Mouse (Mus musculus) hindbrain, embryonic 11.5 days (tissue): ENCODE data around the gene Osbpl10. TPM values are rescaled to one million over a fixed set of nuclear protein-coding genes. Genes with fewer than 3 reads are reported as not detected.
"Not testable (repeated sequence)": the region's sequence is repeated elsewhere in the genome, so short reads cannot be mapped to it uniquely, and the experiment has no call there.

Experiments
- ATAC-seq: fragments of 200-750 bp; cut with Nextera tagmentation; 2 replicates; pipeline ENCODE4 v1.8.0; 2017; ENCODE audit warnings: mild to moderate bottlenecking, moderate TSS enrichment, moderate library complexity; ENCODE audit not compliant: low FRiP score
- DNase-seq: peaks from one replicate; pipeline ENCODE4 v3.0.0-alpha.2; 2015; ENCODE audit warnings: low spot score
- H3K27ac ChIP-seq: fragments of 300-500 bp; sonication (generic); 2 replicates; pipeline ENCODE4 v1.5.1; 2014; ENCODE audit warnings: mild to moderate bottlenecking, low read depth, low read length
- H3K27me3 ChIP-seq: fragments of 300-500 bp; sonication (generic); 2 replicates; pipeline ENCODE4 v1.6.1; 2014; ENCODE audit warnings: mild to moderate bottlenecking, low read length, moderate library complexity, mixed read lengths; ENCODE audit not compliant: control insufficient read depth, insufficient read depth
- H3K36me3 ChIP-seq: fragments of 300-500 bp; sonication (generic); 2 replicates; pipeline ENCODE4 v1.6.1; 2014; ENCODE audit warnings: mild to moderate bottlenecking, low read length, moderate library complexity, mixed read lengths; ENCODE audit not compliant: control insufficient read depth, insufficient read depth
- H3K4me1 ChIP-seq: fragments of 300-500 bp; sonication (generic); replicated peaks from 2 replicates; pipeline ENCODE4 v1.6.1; 2014; ENCODE audit warnings: low read length, mixed read lengths; ENCODE audit not compliant: control insufficient read depth, insufficient read depth
- H3K4me2 ChIP-seq: fragments of 300-500 bp; sonication (generic); replicated peaks from 2 replicates; pipeline ENCODE4 v1.6.1; 2014; ENCODE audit warnings: mild to moderate bottlenecking, low read depth, low read length
- H3K4me3 ChIP-seq: fragments of 300-500 bp; sonication (generic); 2 replicates; pipeline ENCODE4 v1.5.1; 2014; ENCODE audit warnings: low read depth, low read length
- H3K9ac ChIP-seq: fragments of 300-500 bp; sonication (generic); 2 replicates; pipeline ENCODE4 v1.6.1; 2014; ENCODE audit warnings: low read depth, low read length
- H3K9me3 ChIP-seq: fragments of 300-500 bp; sonication (generic); 2 replicates; pipeline ENCODE4 v1.6.1; 2016; ENCODE audit warnings: low read length; ENCODE audit not compliant: control insufficient read depth
- WGBS: fragments of 180-500 bp; shearing (Covaris S2); extraction: QIAGEN DNeasy Blood & Tissue Kit; methylation state at CpG from one replicate; pipeline ENCODE4 v1.1.7; 2014; 5-methylcytosine and 5-hydroxymethylcytosine counted together
- polyA plus RNA-seq: library from polyadenylated mRNA; unstranded; fragments of >200 nt; fragmentation: Nextera tagmentation; extraction: Ambion mirVana; gene quantifications from 2 replicates; pipeline ENCODE4 v1.2.1, GENCODE M21; 2014

The Osbpl10 gene
- polyA plus RNA-seq, 1 experiment from 2014 or later, result 1.1 TPM

- Histone ChIP-seq H3K27me3 (no peaks in the 10 kb centered on the region), H3K9me3 (no peaks in the 10 kb centered on the region), H3K4me3 (no peak overlapping the region), H3K4me1 (no peaks in the 10 kb centered on the region), H3K27ac (no peak overlapping the region), H3K36me3 (peaks cover 17% of the 10 kb centered on the region; the same call in 1 of the 2 replicates), H3K9ac (no peak overlapping the region), H3K4me2 (no peak overlapping the region)
- ATAC-seq (no peak), DNase-seq (no peak)
- WGBS, result 93% methylated on average over 6 of the region's 6 CpGs
These were observed 266.7 kb downstream of the Osbpl10 start for GRCm38 (mm10) chr9:115245092-115245491.

GRCm38 (mm10) chr9:115249145-115249544 is 270.8 kb downstream of the Osbpl10 start:
- WGBS, result 88% methylated on average over 5 of the region's 5 CpGs
- Histone ChIP-seq H3K4me3 (no peak overlapping the region), H3K27me3 (no peaks in the 10 kb centered on the region), H3K36me3 (peaks cover 12% of the 10 kb centered on the region), H3K4me2 (no peak overlapping the region), H3K9me3 (no peaks in the 10 kb centered on the region), H3K27ac (no peak overlapping the region), H3K4me1 (no peaks in the 10 kb centered on the region), H3K9ac (no peak overlapping the region)
- DNase-seq (no peak), ATAC-seq (no peak)

- Histone ChIP-seq H3K9me3 (no peaks in the 10 kb centered on the region), H3K9ac (no peak overlapping the region), H3K27me3 (no peaks in the 10 kb centered on the region), H3K27ac (no peak overlapping the region), H3K36me3 (no peaks in the 10 kb centered on the region), H3K4me1 (no peaks in the 10 kb centered on the region), H3K4me2 (no peak overlapping the region), H3K4me3 (no peak overlapping the region)
- 90% methylated on average over 6 of the region's 6 CpGs for WGBS
- no peak for ATAC-seq
- no peak for DNase-seq
These were observed 279.4 kb downstream of the Osbpl10 start for GRCm38 (mm10) chr9:115257733-115258286.

GRCm38 (mm10) chr9:115259866-115260265 is 281.5 kb downstream of the Osbpl10 start:
- H3K36me3 ChIP-seq, result no peaks in the 10 kb centered on the region
- no peak for ATAC-seq

GRCm38 (mm10) chr9:115260464-115260863 is 282.1 kb downstream of the Osbpl10 start:
- 94% methylated on average over 7 of the region's 7 CpGs for WGBS
- no peak overlapping the region for H3K9ac ChIP-seq
- no peaks in the 10 kb centered on the region for H3K36me3 ChIP-seq
- no peaks in the 10 kb centered on the region for H3K4me1 ChIP-seq
- ATAC-seq, result no peak
- no peak for DNase-seq
- H3K4me3 ChIP-seq, result no peak overlapping the region
- H3K27ac ChIP-seq, result no peak overlapping the region
- no peaks in the 10 kb centered on the region for H3K9me3 ChIP-seq
- no peaks in the 10 kb centered on the region for H3K27me3 ChIP-seq
- no peak overlapping the region for H3K4me2 ChIP-seq

More at GRCm38 (mm10) chr9:115259866-115260265, 281.5 kb downstream of the Osbpl10 start:
- 89% methylated on average over 4 of the region's 4 CpGs for WGBS
- Histone ChIP-seq H3K4me2 (no peak overlapping the region), H3K27ac (no peak overlapping the region), H3K27me3 (no peaks in the 10 kb centered on the region), H3K9ac (no peak overlapping the region), H3K4me1 (no peaks in the 10 kb centered on the region), H3K4me3 (no peak overlapping the region), H3K9me3 (no peaks in the 10 kb centered on the region)
- no peak for DNase-seq

- Histone ChIP-seq H3K4me2 (no peak overlapping the region), H3K9me3 (no peaks in the 10 kb centered on the region), H3K27me3 (no peaks in the 10 kb centered on the region), H3K4me3 (no peak overlapping the region), H3K4me1 (no peaks in the 10 kb centered on the region), H3K9ac (no peak overlapping the region), H3K36me3 (0 out of 2 replicates have a peak, but pooled peaks cover 2% of the 10 kb centered on the region), H3K27ac (no peak overlapping the region)
- DNase-seq, result no peak
- 90% methylated on average over 8 of the region's 8 CpGs for WGBS
- no peak for ATAC-seq
These were observed 283.1 kb downstream of the Osbpl10 start for GRCm38 (mm10) chr9:115261456-115261855.

GRCm38 (mm10) chr9:115261896-115262295 is 283.5 kb downstream of the Osbpl10 start:
- H3K27ac ChIP-seq, result no peak overlapping the region
- 79% methylated on average over 5 of the region's 5 CpGs for WGBS
- no peak for DNase-seq
- no peak for ATAC-seq
- no peaks in the 10 kb centered on the region for H3K27me3 ChIP-seq
- no peaks in the 10 kb centered on the region for H3K4me1 ChIP-seq
- H3K4me2 ChIP-seq, result no peak overlapping the region
- no peaks in the 10 kb centered on the region for H3K9me3 ChIP-seq
- no peak overlapping the region for H3K9ac ChIP-seq
- 0 out of 2 replicates have a peak, but pooled peaks cover 2% of the 10 kb centered on the region for H3K36me3 ChIP-seq
- H3K4me3 ChIP-seq, result no peak overlapping the region

- Histone ChIP-seq H3K9me3 (no peaks in the 10 kb centered on the region), H3K27ac (no peak overlapping the region), H3K9ac (no peak overlapping the region), H3K4me1 (no peaks in the 10 kb centered on the region), H3K4me2 (no peak overlapping the region), H3K36me3 (peaks cover under 1% of the 10 kb centered on the region; the same call in 1 of the 2 replicates), H3K4me3 (no peak overlapping the region), H3K27me3 (no peaks in the 10 kb centered on the region)
- 90% methylated on average over 3 of the region's 3 CpGs for WGBS
- DNase-seq (no peak), ATAC-seq (no peak)
These were observed 293.2 kb downstream of the Osbpl10 start for GRCm38 (mm10) chr9:115271556-115271955.

GRCm38 (mm10) chr9:115272451-115272850 is 294.1 kb downstream of the Osbpl10 start:
- not testable (repeated sequence) for H3K36me3 ChIP-seq, H3K4me3 ChIP-seq, H3K9me3 ChIP-seq, ATAC-seq, H3K27ac ChIP-seq, H3K27me3 ChIP-seq, H3K4me1 ChIP-seq, DNase-seq, H3K9ac ChIP-seq, H3K4me2 ChIP-seq
- WGBS, result 91% methylated on average over 3 of the region's 5 CpGs
